7 mouse cellular contexts compared by ENCODE assay signal in genomic region chr12:103325156-103325857, GRCm38 (mm10). TPM values are rescaled to one million over a fixed set of nuclear protein-coding genes. Genes with fewer than 3 reads are reported as not detected.
A peak's percentile ranks its signal among the peaks of the same experiment; 100 is the strongest.
DNase-seq lines count a peak whose midpoint lies in the region; ATAC-seq and TF ChIP-seq lines count a peak whose summit lies in the region.

No protein-coding gene starts in this region.

- WGBS in embryonic facial prominence, embryonic 10.5 days = 9% methylated on average over 60 of the region's 60 CpGs
- 8% methylated on average over 60 of the region's 60 CpGs for WGBS in midbrain, embryonic 12.5 days
- 11% methylated on average over 60 of the region's 60 CpGs for WGBS in small intestine, adult 2 months

- H3K27me3 ChIP-seq in embryonic facial prominence, embryonic 10.5 days (replicated peaks; ENCODE audit: low read depth, poor library complexity, severe bottlenecking) = peaks cover 48% of the 10 kb centered on the region
- H3K27me3 ChIP-seq in midbrain, embryonic 12.5 days = peaks cover 83% of the 10 kb centered on the region
- no peaks in the 10 kb centered on the region for H3K27me3 ChIP-seq in small intestine, adult 2 months (ENCODE audit: control insufficient read depth, insufficient read depth, low read length)

- DNase-seq in adrenal gland, postnatal 10 days = peak; percentile 93
- DNase-seq in embryonic facial prominence, embryonic 10.5 days (ENCODE audit: low spot score) = peak; percentile 98
- DNase-seq in heart, adult 11 months = peak; percentile 98
- DNase-seq in kidney, adult 11 months = peak; percentile 91
- peak; percentile 97 for DNase-seq in left cerebral cortex, postnatal 4 days

- H3K9me3 ChIP-seq in embryonic facial prominence, embryonic 10.5 days = no peaks in the 10 kb centered on the region
- no peaks in the 10 kb centered on the region for H3K9me3 ChIP-seq in midbrain, embryonic 12.5 days

- H3K27ac ChIP-seq in embryonic facial prominence, embryonic 10.5 days (replicated peaks) = peak overlapping the region; percentile 73
- H3K27ac ChIP-seq in midbrain, embryonic 12.5 days (replicated peaks) = no peak overlapping the region
- H3K27ac ChIP-seq in small intestine, adult 2 months (ENCODE audit: insufficient read depth, low read depth, low read length) = no peak overlapping the region

- H3K9ac ChIP-seq in midbrain, embryonic 12.5 days (replicated peaks) = peak overlapping the region; percentile 28; the same call in 1 of the 2 replicates

- peaks cover 41% of the 10 kb centered on the region for H3K4me1 ChIP-seq in embryonic facial prominence, embryonic 10.5 days
- peaks cover 15% of the 10 kb centered on the region for H3K4me1 ChIP-seq in midbrain, embryonic 12.5 days
- peaks cover 12% of the 10 kb centered on the region for H3K4me1 ChIP-seq in small intestine, adult 2 months (ENCODE audit: control insufficient read depth, insufficient read depth, insufficient read length, low read length)

- no peak for TF ChIP-seq POLR2A in small intestine, adult 2 months (IDR thresholded peaks at IDR 0.05; ENCODE audit: low read depth, low read length)

- ATAC-seq in midbrain, embryonic 12.5 days (ENCODE audit: low FRiP score, low read depth) = peak; percentile 95

- H3K4me3 ChIP-seq in embryonic facial prominence, embryonic 10.5 days = peak overlapping the region; percentile 53
- H3K4me3 ChIP-seq in midbrain, embryonic 12.5 days = peak overlapping the region; percentile 37
- H3K4me3 ChIP-seq in small intestine, adult 2 months (ENCODE audit: low read depth, low read length) = peak overlapping the region; percentile 22; the same call in 1 of the 2 replicates

- H3K36me3 ChIP-seq in embryonic facial prominence, embryonic 10.5 days (replicated peaks) = no peaks in the 10 kb centered on the region
- no peaks in the 10 kb centered on the region for H3K36me3 ChIP-seq in midbrain, embryonic 12.5 days
- no peaks in the 10 kb centered on the region for H3K36me3 ChIP-seq in small intestine, adult 2 months (ENCODE audit: control insufficient read depth, insufficient read depth, low read length)

- intact Hi-C loops in left cerebral cortex, postnatal 4 days (cut with DNase I) = no loop called here

- TF ChIP-seq CTCF in small intestine, adult 2 months (IDR thresholded peaks at IDR 0.05; ENCODE audit: extremely low read depth, insufficient read length, insufficient replicate concordance, low read depth, low read length) = peak; percentile 85

- peak overlapping the region; percentile 56 for H3K4me2 ChIP-seq in midbrain, embryonic 12.5 days (replicated peaks)

RNA-seq across cellular contexts. Expression of gene Fam181a, which starts 14.5 kb away (rescaled TPM):
- total RNA-seq in adrenal gland, postnatal 10 days (2021) = not detected
- 3.6 and 9.3 TPM in 2 replicates for polyA plus RNA-seq in embryonic facial prominence, embryonic 10.5 days (2016; fragmentation: Nextera tagmentation; extraction: Ambion mirVana)
- 1 to 10 TPM; 4.9 to 7.0 TPM for total RNA-seq in left cerebral cortex, postnatal 4 days (2021)
- polyA plus RNA-seq in midbrain, embryonic 12.5 days (2016; fragmentation: Nextera tagmentation; extraction: Ambion mirVana) = 44.5 and 49.0 TPM in 2 replicates
- not detected in 2 replicates for polyA plus RNA-seq in small intestine, adult 2 months (2012; rRNA removed)

RNA-seq across cellular contexts. Expression of gene Asb2, which starts 30.5 kb away (rescaled TPM):
- 10 to 100 TPM in 1 of 2 experiments, 1 to 10 TPM in 1; 5.5 to 20.3 TPM for total RNA-seq in adrenal gland, postnatal 10 days (2021)
- polyA plus RNA-seq in embryonic facial prominence, embryonic 10.5 days (2016; fragmentation: Nextera tagmentation; extraction: Ambion mirVana) = 0.51 and 0.75 TPM in 2 replicates
- 1 to 10 TPM; 1.4 to 1.8 TPM for total RNA-seq in left cerebral cortex, postnatal 4 days (2021)
- 0.90 and 1.2 TPM in 2 replicates for polyA plus RNA-seq in midbrain, embryonic 12.5 days (2016; fragmentation: Nextera tagmentation; extraction: Ambion mirVana)
- polyA plus RNA-seq in small intestine, adult 2 months (2012; rRNA removed) = 75.6 and 106 TPM in 2 replicates

Comparison
In these comparisons a context has a peak if more than half of its experiments do, and no peak if none do; other contexts are left out.
1. RNA of gene Asb2, which starts 30.5 kb away (polyA plus RNA-seq): 75.6 to 106 TPM in small intestine, adult 2 months; 0.90 to 1.2 TPM in midbrain, embryonic 12.5 days and 0.51 to 0.75 TPM in embryonic facial prominence, embryonic 10.5 days; every median in the first group is over 10 times any median in the second.
2. Peak in every context shown above with its lines, with median percentiles within 50 percentile points of each other: DNase-seq and H3K4me3 ChIP-seq.